Mouse (Mus musculus): Measurements from ENCODE around the gene Ninj2. TPM values are rescaled to one million over a fixed set of nuclear protein-coding genes. Genes with fewer than 3 reads are reported as not detected.

Ninj2 gene
- total RNA-seq, 2 experiments from 2014 or later, result 0.66 to 1.7 TPM

DNA sequence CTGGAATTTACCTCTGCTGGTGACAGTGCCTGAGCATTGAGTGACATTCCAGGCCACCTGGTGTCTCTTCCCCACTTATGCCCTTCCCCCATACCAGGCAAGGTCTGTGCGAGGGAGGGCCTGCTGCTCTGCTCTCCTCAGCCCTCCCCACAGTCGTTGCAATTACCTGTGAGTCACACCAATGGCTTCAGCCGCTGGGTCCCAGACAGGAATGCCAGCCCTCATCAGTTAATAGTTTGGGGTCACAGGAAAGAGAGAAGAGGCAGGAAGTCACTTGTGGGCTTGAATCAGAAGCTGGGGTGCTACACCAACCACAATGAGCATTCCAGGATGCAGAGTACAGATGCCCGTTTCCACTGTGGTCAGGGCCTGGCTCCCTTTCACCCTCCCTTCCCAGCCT, 41.6 kb downstream of the Ninj2 start:
- no peak for DNase-seq

DNA sequence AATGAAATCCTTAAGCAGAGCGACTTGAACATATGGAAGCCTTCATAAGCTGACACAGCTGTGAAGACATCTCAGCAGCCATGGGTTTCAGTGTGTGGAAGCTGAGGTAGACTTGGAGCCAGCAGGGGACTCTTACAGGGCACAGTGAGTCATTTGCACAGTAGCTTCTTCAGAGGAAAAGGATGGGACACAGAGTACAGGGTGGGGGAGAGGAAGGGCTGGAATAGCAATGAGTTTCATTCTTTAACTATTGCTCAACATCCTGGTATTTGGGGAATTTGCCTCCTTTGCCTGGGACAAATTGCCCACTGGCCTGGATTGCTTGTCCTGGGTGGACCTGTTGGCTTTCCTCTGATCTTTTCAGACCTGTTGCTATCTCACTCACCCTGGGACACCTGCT, 52.3 kb downstream of the Ninj2 start:
- DNase-seq, result no peak

DNA sequence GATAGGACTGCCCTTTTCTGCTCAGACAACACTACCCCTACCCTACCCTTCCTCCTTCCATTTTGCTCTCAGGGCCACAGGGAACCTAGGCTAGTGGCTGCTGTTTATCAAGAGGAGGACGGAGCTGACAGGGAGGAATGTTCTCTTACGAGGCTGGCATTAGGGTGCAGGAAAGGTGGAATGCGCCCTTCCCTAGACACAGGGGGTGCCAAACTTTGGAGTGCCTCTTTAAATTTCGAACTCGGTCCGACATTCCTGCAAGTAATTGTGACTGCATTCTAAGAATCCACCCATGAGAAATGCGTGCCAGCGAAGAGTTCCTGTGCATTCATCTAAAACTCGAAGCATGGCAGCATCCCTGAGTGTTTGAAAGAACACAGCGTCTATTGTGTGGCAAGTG, 53.5 kb downstream of the Ninj2 start:
- no peak for DNase-seq

DNA sequence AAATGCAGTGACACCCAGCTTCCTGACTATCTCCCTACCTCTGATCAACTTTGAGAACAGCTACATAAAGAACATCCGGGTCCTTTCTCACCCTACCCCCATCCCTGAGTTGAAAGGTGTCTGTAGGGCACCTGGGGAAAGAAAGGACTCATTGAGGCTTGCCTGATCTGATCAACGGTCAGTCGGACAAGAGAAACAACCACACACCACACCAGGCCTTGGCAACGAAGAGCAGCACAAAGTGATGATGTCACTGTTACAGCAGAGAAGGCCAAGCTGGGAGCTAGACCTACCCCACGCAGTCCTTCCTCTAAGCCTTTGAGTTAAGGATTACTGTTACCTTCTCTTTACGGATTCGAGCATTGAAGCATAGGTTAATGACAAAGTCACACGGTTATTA, 54.3 kb downstream of the Ninj2 start:
- no peak for DNase-seq

DNA sequence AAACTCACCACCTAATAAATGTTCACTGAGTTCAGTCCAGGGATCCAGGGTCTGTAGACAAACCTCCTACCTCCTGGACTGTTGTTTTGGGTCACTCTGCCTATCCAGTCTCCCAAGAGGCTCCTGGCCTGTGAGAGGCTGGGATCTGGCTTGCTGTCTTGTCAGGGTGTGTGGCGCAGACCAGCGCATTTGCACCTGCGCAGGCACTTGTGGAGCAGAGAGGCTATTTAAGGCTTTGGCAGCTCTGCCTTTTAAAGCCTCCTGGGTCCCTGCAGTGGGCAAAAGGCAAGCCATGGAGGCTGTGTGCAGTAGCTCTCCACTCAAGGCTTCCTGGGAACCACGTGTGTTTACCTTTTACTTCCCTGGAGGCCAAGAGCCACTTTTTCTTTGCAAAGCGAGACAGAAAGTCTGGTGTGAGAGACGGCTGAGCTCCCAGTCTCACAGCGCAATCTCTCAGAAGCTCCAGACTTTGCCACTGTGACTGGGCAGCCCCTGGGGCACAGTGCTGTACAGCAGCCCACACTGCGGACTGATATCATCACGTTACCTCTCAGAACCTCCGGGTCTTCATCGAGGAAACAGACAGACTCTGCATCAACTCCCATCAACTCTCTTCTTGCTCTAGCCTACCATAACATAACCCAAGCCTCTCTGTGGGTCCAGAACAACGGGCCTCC, 55.7 kb downstream of the Ninj2 start:
- no peak for DNase-seq

DNA sequence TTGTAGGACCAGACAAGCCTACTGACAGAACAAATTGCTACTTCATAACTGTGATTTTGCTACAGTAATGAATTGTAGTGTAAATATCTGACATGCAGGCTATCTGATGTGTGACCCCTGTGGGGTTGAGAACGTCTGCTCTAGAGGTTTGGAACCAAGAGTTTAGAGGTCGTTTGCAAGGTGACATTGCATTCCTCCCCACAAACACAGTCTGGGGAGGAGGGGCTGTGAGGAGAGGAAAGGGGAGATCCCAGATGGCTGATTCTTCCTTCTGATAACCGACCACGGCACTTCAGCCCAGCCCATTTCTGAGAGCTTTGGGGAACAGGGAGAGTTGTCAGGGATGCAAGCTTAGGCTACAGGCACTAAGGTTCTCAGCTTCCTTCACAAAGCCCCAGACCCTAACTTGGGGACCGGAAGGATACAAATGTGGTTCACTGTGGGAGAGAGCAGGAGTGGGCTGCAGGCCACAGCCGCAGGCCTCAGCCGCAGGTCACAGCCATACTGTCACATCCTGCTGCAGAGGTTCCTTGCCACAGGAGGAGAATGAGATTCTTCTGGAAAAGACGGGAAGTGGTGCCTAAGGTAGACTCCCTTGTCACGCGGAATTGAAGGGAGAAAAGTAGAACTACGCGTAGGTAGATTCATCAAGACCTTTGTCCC, 56.4 kb downstream of the Ninj2 start:
- DNase-seq, result no peak

DNA sequence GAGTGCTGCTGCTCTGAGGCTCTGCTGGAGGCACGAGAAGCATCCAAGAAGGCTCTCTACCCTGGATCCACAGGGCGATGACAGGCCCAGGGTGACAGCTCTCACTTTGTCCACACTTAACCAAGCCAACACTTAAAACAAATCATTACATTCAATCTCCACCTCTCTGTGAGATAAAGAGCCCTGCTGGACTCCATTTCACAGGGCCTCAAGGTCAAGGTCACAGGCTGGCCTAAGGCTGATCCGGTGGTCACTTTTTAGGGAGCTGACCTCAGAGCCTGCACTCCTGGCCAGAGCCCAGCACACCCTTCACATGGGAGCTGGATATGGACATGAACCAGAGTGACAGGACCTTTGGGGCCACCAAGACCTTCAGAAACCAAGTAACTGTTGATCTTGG, 57.1 kb downstream of the Ninj2 start:
- DNase-seq, result no peak

DNA sequence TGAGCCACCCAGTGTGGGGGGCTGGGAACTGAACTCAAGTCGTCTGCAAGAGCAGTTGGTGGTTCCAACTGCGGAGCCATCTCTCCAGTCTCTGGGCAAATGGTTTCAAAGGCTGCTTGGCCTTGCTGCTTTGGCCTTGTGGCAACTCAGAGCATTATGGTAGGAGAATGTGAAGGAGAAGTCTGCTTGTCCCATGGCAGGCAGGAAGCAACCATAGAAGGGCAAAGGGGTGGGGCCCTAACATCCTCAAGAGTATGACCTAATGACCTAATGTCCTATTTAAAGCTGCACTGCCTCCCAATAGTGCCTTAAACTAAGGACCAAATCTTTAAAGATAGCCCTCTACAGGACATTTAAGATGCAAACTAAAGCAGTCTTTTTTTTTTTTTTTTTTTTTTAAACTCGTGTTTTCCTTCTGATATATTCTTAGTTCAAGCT, 58.5 kb downstream of the Ninj2 start:
- no peak for DNase-seq

DNA sequence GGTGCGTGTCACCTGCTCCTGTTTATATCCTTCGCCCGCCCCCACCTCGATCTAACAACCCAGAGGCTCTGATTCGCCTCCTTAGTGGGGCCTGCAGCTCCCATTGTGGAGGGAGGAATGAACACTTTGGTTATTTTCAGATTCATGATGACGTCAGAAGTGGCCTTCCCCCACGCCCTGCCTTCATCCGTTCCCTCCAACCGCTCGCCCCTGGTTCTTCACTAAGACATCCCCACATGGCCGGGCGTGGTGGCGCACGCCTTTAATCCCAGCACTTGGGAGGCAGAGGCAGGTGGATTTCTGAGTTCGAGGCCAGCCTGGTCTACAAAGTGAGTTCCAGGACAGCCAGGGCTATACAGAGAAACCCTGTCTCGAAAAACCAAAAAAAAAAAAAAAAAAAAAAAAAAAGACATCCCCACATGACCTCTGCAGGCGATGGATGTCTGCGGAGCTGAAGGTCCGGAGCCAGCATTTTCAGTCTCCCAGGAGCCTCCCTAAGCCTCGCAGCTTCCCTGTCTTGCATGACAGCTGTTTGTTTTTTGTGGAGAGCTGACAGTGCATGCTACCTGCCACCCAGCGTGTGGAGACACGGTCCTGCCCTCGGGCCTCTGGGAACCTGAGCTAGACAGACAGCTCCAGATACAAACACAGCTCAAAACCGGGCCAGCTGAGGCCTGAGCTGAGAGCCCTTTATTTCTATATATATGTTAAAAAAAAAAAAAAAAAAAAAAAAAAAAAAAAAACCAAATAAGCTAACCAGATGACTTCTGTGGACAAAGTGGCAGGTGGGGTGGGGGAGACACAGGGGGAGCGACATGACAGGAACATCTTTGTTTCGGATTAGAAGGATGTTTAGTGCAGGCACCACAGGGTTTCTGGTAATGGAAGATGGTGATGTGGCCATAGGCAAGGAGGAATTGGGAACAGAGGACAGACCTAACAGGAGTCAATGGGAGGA, 59.9 kb downstream of the Ninj2 start:
- no peak for DNase-seq

DNA sequence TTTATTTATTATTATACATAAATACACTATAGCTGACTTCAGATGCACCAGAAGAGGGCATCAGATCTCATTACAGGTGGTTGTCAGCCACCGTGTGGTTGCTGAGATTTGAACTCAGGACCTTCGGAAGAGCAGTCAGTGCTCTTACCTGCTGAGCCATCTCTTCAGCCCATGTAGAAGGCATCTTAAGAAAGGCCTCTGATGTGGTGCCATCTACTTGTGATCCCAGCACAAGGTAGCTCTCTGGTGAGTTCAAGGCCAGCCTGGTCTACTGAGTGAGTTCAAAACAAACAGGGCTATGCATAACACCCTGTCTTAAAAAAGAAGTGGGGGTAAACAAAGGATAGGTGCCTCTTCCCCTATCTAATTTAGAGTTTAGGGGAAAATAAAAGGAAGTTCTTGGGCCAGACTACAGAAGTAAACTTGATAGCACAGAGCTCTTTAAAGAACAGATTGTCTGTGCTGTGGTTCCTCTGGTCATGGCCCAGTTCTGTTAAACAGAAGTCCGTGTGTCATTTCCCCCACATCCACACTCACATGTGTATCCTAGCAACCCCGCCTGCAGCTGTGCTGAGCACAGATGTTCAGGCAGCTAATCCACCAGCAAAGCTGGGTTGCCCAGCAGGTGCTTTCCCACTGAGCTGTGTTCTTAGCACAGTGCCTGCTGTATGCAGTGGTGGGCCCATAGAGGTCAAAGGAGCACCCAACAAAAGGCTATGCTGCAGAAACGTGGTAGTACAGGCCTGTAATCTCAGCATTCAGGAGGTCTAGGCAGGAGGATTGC, 61.6 kb downstream of the Ninj2 start:
- no peak for DNase-seq

DNA sequence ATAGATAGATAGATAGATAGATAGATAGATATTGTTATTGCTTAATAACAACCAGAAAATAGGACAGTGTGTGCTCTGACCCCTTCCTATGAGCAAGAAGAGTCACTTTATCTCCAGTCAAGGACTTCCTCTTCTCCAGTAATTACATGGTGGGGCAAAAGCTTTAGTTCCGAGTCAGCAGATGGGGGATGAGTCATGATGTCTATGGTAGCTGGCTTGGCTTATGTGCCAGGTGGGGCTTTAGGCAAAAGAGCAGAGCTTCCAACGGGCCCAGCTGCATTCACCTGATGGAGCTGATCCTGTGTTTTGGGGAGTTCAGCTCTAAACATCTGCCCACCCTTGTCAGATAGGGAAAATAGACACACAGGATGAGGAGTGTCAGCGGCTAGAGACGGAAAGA, 62.4 kb downstream of the Ninj2 start:
- no peak for DNase-seq

DNA sequence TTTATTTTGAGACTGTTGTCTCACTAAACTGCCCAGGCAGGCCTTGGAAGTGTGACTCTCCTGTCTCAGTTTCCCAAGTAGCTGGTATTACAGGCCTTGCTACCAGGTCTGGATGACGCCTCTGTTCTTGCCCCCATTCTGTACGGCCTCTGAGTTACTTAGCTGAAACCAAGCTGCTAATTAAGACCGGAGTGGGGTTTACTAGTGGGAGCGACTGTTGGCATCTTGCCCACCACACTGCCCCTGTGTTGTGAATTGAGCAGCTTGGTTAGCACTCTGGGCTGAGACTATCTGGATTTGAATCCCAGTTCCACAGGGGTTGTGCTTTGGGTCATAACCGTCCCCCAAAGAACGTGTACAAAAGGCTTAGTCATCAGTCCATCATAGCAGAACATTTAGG, 64.3 kb downstream of the Ninj2 start:
- no peak for DNase-seq

DNA sequence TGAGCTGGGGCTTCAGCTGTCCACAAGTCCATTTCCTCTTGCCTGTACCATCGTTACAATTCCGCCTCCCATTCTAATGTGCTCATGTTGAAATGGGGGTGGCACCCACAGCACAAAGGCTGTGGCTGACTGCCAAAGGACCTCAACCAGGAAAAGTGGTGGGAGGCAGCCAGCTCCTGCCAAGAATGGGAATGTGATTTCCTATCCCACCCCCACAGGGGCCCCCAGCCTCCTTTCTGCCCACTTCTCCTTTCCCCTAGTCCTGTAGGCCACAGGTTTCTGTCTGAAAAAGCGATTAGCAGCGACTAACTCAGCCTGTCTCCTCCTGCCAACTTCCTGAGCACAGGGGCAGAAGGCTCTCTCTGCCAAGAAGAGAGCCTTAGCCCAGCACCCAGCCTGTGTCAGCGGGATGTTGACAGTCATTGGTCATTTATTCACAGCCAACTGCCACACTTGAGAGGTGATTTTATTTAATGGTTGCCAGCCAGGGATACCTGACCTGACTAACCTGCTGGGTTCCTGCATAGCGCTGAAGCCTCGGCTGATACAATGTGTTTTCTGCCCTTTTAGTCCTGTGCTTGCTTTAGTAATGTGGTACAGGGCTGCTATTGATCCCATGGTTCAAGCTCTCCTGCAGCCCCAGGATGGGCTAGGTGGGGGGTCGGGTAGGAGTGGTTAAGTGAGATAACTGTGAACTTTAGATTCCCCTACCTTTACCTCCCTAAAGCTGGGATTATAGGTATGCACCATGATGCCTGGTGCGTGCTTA, 66.2 kb downstream of the Ninj2 start:
- peak; percentile 57 to 58 for DNase-seq

DNA sequence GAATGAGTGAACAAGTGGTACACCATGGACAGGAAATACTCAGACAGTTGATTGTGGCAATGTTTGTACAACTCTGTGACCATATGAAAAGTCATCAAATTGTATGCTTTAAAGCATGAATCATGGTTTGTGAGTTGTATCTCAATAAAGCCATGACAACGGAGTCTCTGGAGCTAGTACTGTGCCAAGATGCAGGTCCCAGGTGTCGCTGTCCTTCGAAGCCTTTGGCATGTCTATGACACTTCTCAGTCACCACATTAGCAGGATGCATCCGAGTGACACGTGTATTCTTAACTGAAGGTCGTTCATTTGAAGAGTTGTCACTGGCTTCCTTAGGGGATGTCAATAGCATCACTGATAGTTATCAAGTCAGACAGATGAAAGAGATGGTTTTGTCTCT, 69.8 kb downstream of the Ninj2 start:
- no peak for DNase-seq

DNA sequence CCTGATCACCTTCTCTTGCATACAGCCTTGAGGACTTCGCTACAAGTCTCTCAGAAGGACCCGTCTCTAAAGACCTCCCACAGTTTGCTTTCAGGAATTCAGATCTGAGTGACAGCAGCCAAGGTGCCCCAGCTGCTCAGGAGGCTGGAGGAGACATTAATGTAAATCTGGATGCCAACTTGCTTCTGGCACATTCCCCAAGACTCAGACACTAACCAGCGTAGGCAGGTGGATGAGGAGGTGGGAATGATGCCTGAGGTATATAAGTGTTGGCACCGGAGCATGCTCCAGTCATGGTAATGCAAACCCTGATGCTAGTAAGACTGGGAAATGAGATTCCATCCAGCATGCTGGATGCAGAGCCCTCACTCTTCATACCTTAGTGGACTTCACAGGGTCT, 71.6 kb downstream of the Ninj2 start:
- no peak for DNase-seq

DNA sequence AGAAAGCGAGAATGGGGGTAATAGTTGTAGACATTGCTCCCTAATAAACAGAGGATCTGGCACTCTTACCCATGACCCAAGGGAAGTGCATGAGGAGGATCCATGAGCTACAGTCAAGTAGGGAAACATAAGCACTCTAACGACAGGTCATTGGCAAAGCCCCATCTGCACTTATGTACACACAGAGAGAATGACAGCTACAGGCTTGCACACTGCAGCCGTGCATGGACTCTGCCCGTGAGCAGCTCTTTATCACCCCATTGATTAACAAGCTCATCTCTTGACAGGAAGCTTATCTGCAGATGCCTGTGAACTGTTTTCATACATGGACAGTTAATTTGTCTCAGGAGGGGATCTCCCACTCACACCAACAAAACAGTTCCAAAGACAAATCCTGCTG, 74.4 kb downstream of the Ninj2 start:
- no peak for DNase-seq

DNA sequence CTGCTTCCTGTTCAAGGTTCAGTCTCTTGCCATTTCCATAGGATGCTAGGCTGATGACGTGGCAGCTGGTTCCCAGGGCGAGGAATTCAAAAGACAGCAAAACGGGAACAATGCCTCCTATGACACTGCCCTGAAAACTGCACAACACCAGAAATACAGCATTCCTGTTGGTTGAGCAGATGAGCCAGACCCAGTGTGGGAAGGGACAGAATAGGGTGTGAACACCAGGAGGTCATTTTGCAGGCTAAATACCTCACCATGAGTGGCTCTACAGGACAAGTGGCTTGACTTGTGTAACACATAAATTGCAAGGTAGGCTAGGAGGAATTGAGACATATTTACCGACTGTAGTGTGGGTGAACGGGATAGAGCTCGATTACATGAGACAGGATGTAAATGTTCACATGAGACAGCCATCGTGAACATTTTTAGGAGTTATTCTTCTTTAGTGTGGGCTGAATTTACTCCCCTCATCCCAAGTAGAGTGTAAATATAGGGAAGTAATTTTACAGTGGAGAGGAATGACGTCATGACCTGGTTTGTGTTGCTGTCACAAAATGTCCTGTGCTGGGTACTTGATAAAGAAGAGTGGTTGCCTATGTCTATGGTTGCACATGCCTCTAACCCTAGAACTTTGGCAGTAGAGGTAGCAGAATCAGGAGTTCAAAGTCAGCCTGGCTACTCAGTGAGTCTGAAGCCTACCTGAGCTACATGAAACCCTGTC, 79.3 kb downstream of the Ninj2 start:
- DNase-seq, result no peak

DNA sequence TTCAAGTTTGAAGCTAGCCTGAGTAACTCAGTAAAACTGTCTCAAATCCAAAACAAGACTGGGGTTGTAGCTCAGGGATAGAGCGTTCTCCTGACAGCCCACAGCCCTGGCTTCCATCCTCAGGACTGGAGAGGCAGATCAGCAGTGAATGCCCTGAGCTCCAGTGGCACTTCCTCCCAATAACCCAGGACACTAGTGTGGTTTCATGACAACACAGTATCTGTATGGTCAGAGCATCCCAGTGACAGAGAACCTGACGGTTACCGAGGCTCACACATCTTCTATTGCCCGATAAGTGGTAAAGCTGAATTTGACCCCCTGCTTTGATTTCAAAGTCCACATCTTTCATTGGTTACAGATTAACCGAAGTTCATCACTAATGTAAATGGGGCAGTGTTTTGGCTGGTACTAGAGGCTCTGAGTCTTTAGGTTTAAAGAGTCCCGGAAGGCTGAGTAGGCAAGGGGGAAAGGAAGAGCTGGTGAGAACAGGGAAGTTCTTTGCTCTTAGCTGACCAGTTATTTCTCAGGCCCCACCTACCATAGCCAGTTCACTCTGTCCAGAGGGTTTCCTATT, 81.0 kb downstream of the Ninj2 start:
- no peak for DNase-seq

DNA sequence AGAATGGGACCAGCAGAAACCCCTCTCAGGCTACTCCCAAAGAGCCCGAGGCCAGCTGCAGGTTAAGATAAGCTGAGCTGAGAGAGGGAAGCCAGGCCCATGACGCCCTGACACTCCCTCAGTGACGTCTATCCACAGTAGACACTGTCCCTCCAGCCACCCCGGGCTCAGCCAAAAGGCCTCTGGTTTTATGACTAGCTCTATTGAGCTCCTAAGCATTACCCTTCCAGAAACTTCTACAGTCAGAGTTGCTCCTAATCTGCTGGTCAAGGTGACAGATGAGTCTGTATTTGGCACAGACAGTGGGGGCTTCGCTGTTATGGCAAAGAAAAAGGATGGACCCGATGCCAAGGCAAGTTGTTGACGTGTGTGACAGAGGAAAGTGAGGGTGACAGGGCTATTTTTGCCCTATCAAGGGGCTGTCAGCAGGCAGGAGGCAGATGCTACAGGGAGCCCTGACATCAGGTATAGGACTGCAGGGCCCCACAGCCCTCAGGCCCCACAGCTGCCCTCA, 81.5 kb downstream of the Ninj2 start:
- DNase-seq, result no peak

DNA sequence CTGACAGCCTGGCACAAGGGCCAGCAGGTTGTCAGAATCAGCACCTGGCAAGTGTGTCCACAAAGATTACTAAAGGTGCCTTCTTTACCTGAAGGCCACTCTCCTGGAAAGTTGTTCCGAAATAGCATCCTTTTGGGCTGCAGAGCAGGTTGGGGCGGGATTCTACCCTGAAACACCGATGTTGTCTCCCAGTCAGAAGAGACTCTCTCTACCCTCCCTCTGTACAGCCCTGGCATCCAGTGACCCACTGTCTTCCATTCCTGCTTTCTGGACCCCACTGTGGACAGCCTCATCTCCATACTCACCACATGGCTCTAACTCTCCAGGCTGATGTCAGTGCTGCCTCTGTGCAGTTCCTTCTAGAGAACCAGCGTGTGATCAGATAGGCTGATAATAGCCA, 82.5 kb downstream of the Ninj2 start:
- DNase-seq, result no peak

All from layer of hippocampus, postnatal 36 days (tissue).